In the genomic region with DNA sequence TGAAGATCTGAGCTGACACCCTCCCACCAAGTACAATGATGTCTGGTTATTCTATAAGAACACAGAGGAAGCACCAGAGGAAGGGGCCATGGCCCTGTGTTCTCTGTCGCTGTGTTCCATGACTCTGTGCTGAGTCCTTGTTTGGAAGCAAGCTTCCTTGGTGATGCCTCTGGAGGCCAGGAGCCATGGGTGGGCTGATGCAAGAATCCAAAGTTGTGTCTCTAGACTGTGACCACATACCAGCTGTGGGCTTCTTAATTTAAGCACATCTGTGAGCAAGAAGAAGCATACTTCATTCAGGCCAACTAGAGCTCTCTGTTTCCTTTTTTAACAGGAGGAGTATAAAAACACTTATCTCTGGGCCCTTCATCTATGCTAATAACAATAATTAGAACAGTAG, we compare ENCODE assay signal across 29 mouse cellular contexts. TPM values are rescaled to one million over a fixed set of nuclear protein-coding genes. Genes with fewer than 3 reads are reported as not detected.
"Had no signal": no experiment of that assay in that cellular context is flagged by ENCODE, and none has a peak within 500 bp of the region (broad histone marks: within the 10 kb centered on the region; RNA-seq: fewer than 3 reads in every experiment).

No protein-coding gene starts in this region.

- H3K36me3 ChIP-seq: heart, embryonic 13.5 days; heart, embryonic 15.5 days; hindbrain, embryonic 10.5 days; hindbrain, embryonic 12.5 days; intestine, embryonic 15.5 days; limb, embryonic 13.5 days; limb, embryonic 15.5 days; liver, embryonic 12.5 days had no signal

- H3K4me2 ChIP-seq: heart, embryonic 11.5 days; heart, embryonic 13.5 days; heart, embryonic 15.5 days; hindbrain, embryonic 12.5 days; hindbrain, embryonic 14.5 days; intestine, embryonic 15.5 days; limb, embryonic 13.5 days; limb, embryonic 15.5 days; liver, embryonic 12.5 days had no signal

- H3K27me3 ChIP-seq: heart, embryonic 13.5 days; heart, embryonic 15.5 days; hindbrain, embryonic 12.5 days; intestine, embryonic 15.5 days; limb, embryonic 13.5 days; limb, embryonic 15.5 days; liver, embryonic 12.5 days had no signal

- H3K4me3 ChIP-seq: heart, adult 2 months; heart, embryonic 13.5 days; heart, embryonic 15.5 days; hindbrain, embryonic 10.5 days; hindbrain, embryonic 12.5 days; intestine, embryonic 15.5 days; layer of hippocampus, adult 2 months; limb, embryonic 13.5 days; limb, embryonic 15.5 days; liver, embryonic 12.5 days had no signal

- H3K9me3 ChIP-seq: heart, embryonic 13.5 days; heart, embryonic 15.5 days; hindbrain, embryonic 10.5 days; hindbrain, embryonic 12.5 days; intestine, embryonic 15.5 days; limb, embryonic 13.5 days; limb, embryonic 15.5 days; liver, embryonic 12.5 days had no signal

- DNase-seq: gastrocnemius, postnatal 14 days; gastrocnemius, postnatal 36 days; heart, adult 2 months; heart, postnatal 14 days; heart, postnatal 36 days; kidney, adult 11 months; kidney, adult 2 months; kidney, adult 9 months; kidney, postnatal 10 days; kidney, postnatal 25 days; kidney, postnatal 4 days; layer of hippocampus, postnatal 36 days; left cerebral cortex, postnatal 4 days had no signal

- ATAC-seq: hindbrain, embryonic 16.5 days; inflammation-experienced regulatory T-cells, adult 6 months; intestine, embryonic 15.5 days had no signal

- H3K9ac ChIP-seq: heart, embryonic 13.5 days; heart, embryonic 15.5 days; hindbrain, embryonic 12.5 days; hindbrain, embryonic 14.5 days; intestine, embryonic 15.5 days; limb, embryonic 13.5 days; limb, embryonic 15.5 days; liver, embryonic 12.5 days; liver, embryonic 14.5 days had no signal

- H3K4me1 ChIP-seq: heart, embryonic 13.5 days; heart, embryonic 15.5 days; hindbrain, embryonic 10.5 days; hindbrain, embryonic 12.5 days; intestine, embryonic 15.5 days; limb, embryonic 13.5 days; limb, embryonic 15.5 days; liver, embryonic 12.5 days had no signal

- H3K27ac ChIP-seq: heart, adult 2 months; heart, embryonic 13.5 days; heart, embryonic 15.5 days; hindbrain, embryonic 10.5 days; hindbrain, embryonic 12.5 days; hindbrain, embryonic 14.5 days; intestine, embryonic 15.5 days; layer of hippocampus, adult 2 months; limb, embryonic 13.5 days; limb, embryonic 15.5 days; liver, embryonic 12.5 days; liver, embryonic 14.5 days had no signal

RNA-seq across cellular contexts. Expression of a gene that starts 42.7 kb away (rescaled TPM):
- total RNA-seq: gastrocnemius, adult 18-20 months; liver, adult 2 months had no signal
- polyA plus RNA-seq: inflammation-experienced regulatory T-cells, adult 6 months had no signal
